Mouse (Mus musculus): Measurements from ENCODE around the gene Mast4.

Mast4 gene

DNA sequence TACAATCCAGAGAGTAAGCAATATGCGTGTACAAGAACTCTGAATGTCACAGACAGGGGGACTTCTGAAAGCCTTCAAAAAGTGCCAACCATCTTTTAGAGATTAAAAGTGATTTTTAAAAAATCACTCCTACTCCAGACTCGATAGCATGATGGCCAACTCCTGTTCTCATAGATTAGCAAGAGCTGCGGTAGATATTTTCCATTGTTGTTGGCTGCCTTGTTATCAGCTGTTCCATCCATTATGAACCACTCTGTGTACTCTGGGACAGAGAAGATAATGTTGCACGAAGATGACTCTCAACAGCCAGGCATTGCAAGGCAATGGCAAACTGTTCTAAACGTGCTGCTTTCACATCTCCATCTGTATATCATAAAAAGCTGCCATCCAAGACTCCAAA, 360.4 kb downstream of the Mast4 start:
- no peak for DNase-seq (ENCODE audit: low spot score)

DNA sequence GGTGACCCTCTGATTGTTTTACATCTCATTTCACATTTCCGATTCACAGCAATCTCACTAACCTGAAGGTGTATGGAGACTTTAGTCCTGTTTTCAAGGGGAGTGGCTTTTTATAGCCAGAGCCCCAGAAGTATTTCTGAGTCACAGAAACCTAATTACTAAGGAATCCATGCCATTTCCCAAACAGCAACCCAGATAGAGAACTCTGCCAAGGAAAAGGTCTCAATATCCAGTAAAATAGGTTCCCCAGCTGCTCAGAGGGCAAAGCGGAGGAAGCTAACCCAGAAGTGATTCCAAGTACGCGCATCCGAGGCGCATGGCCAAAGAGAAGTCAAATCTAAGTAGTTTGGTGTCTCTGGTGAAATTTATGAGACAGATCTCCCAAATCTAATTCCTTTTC, 370.8 kb downstream of the Mast4 start:
- no peak for DNase-seq (ENCODE audit: low spot score)

DNA sequence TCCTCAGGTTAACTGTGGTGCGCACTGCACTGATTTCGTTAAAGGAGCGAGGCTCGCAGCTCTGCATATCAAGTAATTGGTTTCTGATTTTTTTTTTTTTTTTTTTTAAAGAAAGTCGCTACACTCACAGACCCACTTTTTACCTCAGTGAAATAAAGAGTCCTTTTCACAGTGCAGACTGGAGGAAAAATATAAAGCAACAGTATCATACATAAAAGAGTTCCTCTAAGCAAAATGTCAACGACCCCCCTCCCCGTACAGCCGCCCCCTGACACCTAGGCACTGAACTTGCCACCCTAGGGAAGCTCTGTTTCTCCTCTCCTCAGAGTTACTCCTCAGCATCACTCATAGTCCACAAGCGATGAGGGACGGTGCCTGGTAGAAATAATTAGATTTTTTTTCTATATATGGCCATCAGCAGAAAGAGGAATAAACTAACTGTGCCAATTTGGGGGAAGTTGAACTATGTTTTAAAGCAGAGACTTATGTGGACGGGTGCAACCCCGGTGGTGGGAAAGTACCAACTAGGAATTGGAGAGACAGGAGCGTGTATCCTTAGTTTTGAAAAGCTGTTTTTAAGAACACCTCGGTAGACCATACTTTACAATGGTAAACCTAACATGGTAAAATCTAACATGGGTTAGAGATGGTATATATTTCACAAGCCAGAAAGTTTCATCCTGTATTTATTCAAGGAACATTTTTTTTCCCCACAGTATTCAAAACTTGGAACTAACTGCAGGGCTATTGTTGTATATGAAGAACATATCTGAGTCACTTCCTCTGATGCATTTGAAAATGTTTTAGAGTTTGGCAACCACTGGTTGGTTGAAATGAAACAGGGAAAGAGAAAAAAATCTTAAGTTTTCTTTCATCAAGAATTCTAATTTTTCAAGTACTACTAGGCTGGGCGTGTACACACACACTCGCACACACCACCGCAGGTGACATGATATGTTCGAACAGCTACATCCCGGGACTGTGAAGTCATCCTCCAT, 375.7 kb downstream of the Mast4 start:
- no peak for DNase-seq (ENCODE audit: low spot score)

DNA sequence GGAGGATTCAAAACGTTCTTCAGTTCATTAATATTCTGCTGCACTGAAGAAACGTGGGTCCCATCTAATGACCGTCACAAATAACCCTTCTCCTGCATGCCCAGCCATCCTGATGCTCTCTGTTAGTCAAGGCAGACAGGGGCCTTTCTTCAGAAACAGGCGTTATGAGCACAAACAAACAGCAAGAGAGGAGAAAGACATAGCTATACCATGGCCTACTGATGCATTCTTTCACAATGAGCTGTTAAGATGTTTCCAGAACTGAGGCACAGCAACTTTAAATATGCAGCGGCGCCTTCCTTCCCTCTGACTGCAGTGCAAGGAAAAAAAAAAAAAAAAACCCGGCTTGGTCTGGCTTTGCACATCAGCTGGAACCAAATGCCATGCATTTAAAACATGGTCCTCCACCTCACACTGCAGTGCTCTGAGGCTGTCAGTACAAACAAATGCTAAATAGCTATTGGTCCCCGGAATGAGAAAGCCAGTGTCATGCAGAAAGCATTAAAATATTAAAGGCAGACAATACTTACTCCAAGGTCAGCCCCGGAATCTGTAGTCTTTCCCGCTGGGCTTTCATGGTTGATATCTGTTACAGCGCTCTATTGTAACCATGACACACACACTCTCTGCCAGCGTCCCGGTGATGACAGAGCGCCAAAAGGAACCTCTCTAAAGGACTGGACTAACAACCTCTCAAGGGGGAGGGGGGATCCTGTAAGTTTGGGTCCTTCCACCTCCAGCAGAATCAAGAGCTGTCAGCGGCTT, 376.6 kb downstream of the Mast4 start:
- no peak for DNase-seq (ENCODE audit: low spot score)

DNA sequence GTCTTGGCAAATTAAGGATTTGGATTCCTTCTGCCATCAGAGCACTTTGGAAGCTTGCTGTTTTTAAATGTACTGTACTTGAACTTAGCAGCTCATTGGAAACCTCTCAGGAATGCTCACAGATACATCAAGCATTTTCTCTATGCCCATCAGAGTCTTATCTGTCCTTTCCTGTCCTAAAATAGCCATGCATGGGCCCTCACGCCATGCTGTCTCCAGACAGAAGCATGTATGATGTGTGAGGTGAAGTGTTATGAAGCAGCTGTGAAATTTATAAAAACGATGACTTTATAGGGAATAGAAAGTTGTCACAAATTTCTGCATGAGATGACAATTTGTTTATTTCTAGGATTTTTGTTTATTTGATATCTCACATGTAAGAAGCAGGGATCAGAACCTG, 378.8 kb downstream of the Mast4 start:
- DNase-seq (ENCODE audit: low spot score) = no peak

DNA sequence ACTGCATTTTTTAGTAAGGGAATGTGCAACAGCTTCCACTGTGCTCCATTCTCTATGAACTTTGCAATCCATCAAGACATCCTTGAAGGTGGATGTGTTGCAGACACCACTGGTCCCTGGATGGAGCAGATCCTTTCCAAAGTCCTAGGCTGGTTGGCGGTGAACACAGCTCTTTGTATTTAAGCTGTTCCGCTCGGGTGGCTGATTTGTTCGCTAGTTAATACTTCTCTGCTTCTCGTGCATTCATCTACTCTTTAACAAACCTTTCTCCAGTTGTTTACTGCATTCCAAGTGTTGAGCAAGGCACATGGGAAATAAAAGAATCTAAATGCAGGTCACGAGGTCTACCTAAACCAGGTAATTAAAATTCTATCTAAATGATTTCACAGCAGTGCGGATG, 384.5 kb downstream of the Mast4 start:
- DNase-seq (ENCODE audit: low spot score) = no peak

DNA sequence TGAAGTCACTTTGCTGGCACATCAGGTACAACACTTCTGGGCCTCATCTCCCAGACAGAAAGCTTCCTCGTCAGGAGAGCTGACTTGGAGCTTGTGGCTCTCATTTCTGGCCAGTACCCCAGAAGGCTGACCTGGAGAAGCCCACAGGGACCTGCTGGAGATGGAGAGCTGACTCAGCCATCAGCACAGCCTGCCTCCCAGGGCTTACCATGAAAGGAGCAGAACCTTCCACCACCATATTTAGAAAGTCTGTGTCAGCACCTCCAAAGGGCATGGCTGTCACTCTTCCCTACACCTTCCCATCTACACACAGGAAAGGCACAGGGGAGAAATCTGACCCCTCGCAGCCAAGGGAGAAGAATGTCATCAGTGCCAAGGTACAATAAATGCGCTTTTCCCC, 385.3 kb downstream of the Mast4 start:
- DNase-seq (ENCODE audit: low spot score) = no peak

DNA sequence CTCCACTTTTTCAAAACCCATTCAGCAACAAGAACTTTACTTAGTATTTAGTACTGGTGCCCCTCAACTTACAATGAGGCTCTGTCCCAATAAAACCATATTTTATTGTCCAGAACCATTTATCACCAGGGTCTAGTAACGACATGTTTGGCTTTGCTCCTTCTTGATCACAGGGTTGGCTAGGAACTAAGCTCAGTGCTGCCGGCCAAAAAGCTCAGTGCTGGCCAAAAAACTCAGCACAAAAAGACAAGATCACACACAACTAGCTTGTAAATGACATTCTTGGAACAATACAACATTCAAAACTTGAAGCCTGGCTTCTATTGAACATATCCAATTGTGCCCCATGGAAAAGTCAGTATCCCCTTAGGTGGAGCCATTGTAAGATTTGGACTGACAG, 386.8 kb downstream of the Mast4 start:
- no peak for DNase-seq (ENCODE audit: low spot score)

DNA sequence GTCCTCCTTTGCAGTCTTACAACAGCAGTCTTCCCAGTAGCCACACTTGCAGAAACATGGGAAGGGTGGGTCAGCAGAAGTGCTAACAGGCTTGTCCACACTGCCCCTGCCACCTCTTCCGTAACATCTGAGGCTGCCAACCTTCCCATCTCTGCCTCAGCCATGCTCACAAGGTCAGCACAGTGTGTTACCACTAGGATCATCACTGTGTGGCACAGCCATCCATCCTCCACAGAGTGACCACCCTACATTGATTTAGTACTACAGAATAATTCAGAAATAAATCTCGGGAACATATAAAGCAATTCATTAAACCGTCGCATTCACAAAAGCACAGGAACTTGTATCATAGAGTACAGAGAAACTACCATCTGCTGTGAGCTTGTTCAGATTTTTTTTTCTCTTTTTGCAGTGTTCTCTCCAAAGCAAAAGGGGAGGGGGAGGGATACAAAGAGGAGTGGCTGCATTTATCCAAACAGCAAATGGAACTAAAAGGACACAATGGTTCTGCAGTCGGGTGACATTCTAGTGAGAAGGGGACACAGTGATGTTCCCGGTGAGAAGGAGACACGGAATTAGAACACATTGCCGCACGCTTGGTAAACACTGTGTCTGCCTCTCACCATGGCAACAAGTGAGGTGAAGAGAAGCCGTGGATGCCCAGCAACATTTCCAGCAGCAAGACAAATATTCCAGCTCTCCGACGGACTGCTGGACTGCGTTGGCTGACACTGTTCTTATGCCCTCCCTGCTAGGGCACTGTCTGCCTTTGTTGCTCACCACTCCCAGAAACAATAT, 388.1 kb downstream of the Mast4 start:
- no peak for DNase-seq (ENCODE audit: low spot score)

DNA sequence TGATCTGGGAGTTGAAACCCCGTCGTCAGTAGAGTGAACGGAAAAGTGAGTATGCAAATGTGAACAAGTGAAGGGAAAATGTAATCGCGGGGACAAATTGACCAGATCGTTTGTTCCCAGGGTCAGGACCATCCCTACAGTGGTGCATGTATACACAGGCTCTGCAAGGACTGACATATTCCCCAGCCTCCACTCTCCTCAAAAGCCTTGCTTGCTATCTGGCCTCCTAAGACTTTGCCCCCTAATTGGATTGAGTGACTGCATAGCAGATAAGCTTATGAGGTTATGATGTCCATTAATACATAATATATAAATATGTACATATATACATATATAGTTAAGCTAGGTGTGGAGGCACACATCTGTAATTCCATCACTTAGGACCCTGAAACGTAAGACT, 388.8 kb downstream of the Mast4 start:
- no peak for DNase-seq (ENCODE audit: low spot score)

DNA sequence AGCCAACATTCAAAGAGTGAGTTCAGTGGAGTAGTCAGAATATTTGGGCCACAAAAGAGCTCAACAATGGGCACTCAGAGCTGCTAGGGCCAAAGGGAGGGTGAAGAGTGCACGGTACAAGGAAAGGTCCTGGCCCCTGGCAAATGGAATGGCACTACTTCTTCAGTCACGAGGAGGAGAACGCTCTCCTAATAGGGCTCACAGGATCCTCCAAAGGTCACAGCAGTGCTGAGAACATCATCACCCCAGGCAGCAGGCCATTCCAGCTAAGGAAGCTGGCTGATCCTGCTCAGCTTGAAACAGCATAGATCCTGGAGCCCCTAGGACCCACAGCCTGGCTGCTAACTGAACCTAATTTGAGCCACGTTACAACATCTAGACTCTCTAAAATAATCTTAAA, 389.8 kb downstream of the Mast4 start:
- no peak for DNase-seq (ENCODE audit: low spot score)

DNA sequence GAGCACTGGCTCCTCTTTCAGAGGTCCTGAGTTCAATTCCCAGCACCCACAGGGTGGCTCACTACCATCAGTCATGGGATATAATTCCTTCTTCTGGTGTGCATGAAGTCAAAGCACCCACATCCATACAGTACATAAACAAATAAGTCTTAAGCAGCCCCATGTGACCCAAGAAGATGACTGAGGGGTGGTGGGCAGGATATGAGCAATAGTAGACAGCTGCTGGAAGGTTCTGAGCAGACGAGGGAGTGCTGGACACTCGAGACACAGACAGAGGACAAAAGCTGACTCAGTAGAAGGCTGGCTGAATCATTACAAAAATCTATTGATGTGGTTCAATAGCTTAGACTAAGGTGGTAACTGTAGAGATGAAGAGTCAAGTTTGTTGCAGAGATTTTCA, 391.7 kb downstream of the Mast4 start:
- no peak for DNase-seq (ENCODE audit: low spot score)

DNA sequence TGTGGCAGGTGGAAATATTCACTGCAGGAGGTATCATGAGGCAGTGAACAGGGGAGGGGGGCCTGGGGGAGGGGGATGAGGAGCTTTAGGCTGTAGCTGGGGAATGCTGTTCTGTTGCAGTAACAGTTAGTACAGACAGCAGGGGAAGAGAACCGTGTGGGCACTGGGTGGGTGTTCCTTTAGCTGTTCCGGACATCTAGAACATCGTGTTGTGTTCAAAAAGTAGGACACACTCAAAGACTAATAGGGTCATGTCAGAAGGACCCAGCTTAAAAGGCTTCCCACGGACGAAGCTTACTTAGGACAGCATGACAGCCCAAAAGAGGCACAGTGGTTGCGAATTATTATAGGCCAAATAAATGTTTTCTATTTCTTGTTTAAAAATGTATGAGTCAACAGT, 393.8 kb downstream of the Mast4 start:
- DNase-seq (ENCODE audit: low spot score) = no peak

DNA sequence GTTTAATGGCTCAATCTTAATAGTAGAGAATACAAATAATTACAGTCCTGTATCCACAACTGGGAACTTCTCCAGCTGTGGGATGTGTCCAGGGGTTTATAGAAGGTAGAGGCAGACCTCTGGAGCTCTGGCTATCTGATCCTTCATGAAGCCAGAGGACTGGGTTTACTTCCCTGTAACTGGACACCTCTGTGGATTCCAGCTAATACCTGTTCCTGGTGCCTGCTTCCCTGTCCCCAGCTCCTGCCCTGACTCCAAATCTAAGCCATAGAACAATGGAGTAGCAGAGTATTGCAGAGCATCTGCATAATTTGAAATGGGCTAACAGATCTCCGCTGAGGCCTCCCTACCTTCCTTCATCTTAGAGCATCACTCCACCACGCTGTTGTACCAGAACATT, 398.1 kb downstream of the Mast4 start:
- no peak for DNase-seq (ENCODE audit: low spot score)

DNA sequence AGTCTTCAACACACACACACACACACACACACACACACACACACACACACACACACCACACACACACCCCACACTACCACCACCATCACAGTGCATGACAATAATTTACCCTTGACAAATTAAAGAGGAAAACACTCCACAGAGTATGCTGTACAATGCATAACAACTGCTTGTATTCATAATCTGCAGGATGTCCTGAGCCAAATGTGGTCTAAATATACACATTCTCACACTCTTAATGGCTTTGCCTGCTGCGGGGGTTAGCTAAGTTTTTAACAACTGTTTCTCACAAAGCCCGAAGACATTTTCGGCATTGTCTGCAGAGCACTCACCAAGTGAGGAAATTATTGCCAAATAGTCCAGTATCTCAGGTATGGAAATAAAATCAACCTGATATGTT, 398.5 kb downstream of the Mast4 start:
- DNase-seq (ENCODE audit: low spot score) = no peak

DNA sequence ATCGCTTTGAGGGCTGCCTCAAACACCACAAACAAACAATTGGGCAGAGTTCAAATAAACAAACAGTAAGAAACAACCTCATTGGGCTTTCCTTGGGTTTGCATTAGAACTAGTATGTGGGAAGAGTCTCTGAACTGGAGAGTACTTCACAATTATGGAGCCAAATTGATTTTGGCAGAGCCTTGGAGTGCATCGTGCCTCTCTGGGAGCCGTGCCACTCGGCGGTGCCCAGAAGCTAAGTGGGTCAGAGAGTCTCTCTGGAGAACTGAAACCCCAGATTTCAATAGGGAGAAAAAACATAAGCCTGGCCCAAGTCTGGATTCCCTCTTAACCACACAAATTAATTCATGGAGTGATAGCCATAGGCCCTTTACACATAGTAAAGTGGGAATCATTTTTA, 400.6 kb downstream of the Mast4 start:
- no peak for DNase-seq (ENCODE audit: low spot score)

DNA sequence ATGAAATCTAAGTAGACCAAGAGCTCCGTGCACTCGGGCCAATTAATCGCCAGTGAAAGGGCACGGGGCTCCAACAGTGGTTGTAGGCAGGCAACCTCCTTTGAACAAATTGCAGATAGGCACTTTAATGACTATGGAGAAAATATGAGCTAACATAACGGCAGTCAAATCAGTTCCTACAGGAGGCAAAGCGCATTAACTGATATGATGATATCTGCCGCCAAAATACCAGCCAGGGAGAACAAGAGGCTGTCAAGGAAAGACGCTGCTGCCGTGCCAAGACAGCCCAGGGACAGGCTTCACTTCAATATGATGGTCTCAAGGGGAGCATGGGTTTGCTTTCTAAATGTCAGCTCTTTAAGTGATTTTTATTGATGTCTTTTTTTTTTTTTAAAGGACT, 401.9 kb downstream of the Mast4 start:
- DNase-seq (ENCODE audit: low spot score) = no peak

DNA sequence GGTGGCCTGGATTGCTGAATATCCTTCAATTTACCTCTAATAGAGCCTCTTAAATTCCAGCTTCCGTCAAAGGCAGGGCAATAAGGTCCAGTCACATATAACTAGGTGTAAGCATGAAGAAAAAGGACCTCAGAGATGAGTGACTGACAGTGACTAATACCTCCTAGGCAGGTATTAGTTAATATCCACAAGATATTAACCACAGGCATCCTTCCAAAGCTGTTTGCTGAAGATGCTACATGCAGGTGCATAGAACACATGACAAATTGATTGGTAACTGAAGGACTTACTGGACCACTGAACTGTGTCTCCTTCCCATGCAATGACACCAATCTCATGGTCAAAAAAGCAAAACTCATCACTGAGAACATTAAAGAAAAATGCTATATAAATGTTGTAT, 402.3 kb downstream of the Mast4 start:
- DNase-seq (ENCODE audit: low spot score) = no peak

DNA sequence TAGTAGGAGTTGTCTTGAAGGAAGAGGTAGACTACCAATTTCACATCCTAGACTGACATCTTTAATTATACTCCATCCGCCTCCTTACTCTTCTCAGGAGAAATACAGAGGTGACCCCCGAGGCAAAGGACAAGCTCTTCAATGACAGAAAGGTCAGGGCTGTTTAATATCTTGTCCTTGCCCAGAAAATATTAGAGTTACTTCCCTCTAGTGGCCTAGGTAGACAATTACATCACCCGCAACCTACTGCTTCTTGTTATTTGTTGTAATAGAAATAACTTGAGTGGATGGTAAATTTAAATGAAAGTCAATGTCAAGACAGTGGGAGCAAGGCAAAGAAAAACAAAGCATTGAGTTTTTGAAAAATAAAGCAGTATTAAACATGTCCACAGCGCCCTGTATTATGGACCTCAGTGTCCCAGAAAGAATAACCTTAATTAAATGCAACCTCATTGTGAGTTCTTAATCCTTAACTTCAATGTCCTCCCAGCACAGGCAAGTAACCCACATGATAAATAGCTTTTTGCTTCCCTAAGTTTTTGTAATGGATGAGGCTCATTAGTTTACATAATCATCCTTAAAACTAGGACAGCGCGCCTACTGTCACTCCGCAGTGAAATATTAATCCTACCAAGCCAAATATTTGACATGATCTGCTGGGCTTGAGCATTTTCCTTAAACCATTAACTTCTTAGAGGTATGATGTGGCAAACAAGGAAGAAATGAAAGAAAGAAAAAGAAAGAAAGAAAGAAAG, 408.3 kb downstream of the Mast4 start:
- no peak for DNase-seq (ENCODE audit: low spot score)

DNA sequence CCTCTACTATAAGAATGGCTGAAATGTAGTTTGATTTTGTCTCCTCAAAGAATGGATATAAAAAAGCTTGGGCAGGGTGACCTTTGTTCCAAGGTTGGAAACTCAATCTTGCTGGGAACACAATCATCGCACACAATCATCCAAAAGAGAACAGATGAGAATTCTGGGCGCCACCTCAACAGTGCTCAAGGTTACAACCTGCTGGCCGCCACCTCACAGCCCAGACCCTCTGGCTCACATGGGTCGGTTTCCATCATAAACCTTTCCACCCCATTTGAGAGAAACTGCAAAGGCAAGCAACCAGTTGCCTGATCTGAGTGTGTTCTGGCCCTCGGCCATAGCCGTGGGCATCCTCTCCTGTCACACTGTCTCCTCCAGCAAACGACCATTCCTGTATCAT, 414.6 kb downstream of the Mast4 start:
- no peak for DNase-seq (ENCODE audit: low spot score)

DNA sequence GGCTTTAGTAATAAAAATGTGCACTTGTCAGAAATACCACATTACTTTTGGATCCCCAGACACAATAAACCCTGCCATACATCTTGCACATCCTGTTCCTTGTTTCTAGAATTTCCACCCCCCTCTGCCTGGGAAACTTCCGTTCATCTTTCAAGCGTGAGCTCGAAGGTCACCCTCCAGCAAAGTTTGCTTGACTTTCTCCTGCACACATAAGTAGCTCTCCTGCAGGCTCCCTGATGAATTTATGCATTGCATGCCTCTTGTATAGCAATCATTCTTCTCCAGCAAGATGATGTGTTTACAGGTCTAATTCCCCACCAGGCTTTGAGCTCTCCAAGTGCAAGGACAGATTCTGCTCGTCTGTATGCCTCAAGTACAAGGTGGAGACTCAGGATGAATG, 415.7 kb downstream of the Mast4 start:
- no peak for DNase-seq (ENCODE audit: low spot score)

DNA sequence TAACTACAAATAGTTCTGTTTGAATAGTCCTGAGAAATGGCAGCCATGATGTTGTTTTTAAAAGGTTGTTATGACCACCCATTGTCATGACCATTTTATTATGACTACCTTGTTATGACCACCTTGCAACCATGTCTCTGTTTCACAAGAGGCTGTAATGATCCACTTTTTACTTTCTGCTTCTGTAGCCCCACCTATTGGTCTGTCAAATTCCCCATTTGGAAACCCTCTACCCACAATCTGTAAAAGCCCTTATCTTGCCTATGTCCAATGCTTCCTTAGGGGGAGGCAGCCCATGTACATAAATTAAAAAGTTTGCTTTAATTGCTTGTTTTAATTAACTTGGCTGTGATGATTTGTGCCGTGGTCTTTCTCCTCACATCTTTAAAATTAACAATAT, 419.0 kb downstream of the Mast4 start:
- DNase-seq (ENCODE audit: low spot score) = no peak

Data from urinary bladder, postnatal 10 days (tissue).